Mouse (Mus musculus): ENCODE results near the gene Tas2r135.
A peak's percentile ranks its signal among the peaks of the same experiment; 100 is the strongest.

The Tas2r135 gene

DNA sequence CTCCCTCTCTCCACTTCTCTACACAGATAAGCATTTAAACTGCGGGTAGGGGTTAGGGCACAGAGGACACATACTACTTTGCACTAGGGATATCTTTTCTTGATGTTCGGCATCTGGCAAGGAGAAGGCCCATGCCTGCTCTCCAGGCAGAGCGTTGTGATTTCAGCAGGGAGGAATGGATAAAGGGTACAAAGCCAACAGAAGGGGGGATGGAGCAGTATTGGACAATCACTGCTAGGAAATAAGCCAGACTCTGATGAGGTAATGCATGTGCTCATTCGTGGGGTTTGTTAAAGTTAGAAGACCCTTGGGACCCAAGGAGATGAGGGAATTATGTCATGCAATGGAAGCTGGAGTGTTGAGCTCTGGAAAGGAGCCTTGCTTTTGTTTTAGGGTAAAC is 30.5 kb upstream of the Tas2r135 start:
- no peak for DNase-seq (ENCODE audit: low spot score)

DNA sequence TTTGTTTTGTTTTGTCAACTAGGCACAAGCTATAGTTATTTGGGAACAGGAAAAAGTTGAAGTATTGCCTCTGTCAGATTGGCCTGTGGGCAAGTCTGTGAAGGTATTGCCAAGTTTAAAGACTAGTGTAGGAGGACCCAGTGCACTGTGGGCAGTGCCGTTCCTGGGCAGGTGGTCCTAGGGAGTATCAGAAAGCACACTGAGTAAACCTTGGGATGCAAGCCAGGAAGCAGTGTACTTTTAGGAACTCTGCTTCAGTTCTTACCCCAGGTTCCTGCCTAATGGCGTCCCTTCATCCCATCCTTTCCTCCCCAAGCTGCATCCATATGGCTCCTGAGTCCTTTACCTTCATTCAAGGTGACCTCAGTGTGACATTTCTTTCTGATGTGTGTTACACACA is 30.1 kb upstream of the Tas2r135 start:
- DNase-seq (ENCODE audit: low spot score): no peak

DNA sequence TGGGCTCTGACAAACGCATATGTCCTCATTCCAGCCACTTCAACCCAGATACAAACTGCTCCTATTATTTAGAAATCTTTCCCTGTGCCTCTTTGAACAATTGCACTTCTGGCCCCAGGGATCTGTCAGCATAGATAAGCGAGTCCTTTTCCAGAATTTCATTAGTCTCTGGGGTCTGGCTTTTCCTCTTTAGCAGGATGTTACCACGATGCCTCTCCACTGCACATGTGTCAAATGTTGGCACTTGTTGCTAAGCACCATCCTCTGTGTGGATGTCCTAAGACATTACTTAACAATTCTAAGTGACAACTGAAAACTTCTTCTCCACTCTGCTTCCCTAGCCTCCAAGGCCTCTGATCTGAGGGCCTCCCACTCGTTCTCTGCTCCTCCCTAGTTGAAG is 29.2 kb upstream of the Tas2r135 start:
- no peak for DNase-seq (ENCODE audit: low spot score)

DNA sequence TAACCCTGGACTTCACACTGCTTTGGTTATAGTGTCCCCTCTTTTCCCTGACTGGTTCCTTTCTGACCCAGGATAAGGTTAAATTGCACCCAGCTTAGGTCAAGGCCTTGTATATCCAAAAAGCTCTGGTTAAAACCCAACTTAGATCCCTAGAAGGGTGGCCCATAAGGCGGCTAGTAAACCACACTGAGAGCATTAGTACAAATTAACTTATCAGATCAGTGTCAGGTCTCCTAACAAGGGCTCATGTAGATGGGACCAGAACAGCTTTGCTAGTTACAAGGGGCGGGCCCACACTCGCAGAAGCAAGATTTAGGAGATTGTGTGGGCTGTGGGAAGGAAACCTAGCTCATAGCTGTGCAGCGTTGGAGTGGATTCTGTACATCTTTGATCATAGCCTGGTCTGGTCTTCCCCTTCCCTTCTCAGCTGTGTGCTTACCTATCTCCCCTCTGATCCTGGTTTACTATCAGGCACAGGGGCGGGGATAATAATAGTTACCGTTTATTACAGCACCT is 28.7 kb upstream of the Tas2r135 start:
- DNase-seq (ENCODE audit: low spot score): no peak

- DNase-seq (ENCODE audit: low spot score): no peak
Observed at GRCm38 (mm10) chr6:42377280-42377679, 28.0 kb upstream of the Tas2r135 start.

GRCm38 (mm10) chr6:42379551-42379950 is 25.7 kb upstream of the Tas2r135 start:
- DNase-seq (ENCODE audit: low spot score): no peak

GRCm38 (mm10) chr6:42380416-42381144 is 24.7 kb upstream of the Tas2r135 start:
- no peak for DNase-seq (ENCODE audit: low spot score)

DNA sequence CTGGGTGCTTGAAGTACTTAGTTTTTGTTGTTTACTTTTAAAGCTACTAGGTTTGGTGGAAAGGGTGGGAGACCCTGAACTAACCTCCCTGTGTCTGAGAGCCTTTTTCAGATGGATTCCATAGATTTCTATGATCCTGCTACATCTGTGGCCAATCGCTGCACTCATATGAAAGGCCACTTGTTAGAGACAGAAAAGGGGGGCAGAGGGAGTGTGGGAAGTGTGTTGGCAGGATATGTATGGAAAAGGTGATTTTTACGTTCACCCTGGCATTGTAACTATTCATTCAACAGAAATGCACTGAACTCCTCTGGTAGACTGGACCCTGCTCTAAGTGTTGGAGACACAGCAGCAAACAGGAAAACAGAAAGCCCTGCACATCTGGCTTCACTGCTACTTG is 24.0 kb upstream of the Tas2r135 start:
- DNase-seq (ENCODE audit: low spot score): no peak

GRCm38 (mm10) chr6:42381916-42382381 is 23.3 kb upstream of the Tas2r135 start:
- no peak for DNase-seq (ENCODE audit: low spot score)

DNA sequence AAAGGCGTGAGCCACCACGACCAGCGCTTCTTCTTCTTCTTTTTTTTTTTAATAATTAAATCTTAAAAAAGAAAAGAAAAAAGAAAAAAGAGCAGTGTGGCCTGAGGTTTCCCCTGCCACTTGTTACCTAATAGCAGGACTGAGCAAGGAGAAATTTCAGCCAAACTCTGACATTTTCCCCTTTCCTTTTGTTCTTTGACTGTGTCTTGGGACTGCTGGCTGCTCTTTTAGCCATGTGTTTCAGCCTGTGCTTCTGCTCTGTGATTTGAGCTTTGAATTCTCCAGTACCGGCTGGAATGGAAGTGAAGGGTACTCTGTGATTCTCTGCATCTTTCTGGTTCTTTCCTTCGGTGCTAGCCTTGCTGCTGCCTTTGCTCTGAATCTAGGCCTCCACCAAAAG is 21.9 kb upstream of the Tas2r135 start:
- no peak for DNase-seq (ENCODE audit: low spot score)

- DNase-seq (ENCODE audit: low spot score): no peak
Observed at GRCm38 (mm10) chr6:42385635-42386034, 19.6 kb upstream of the Tas2r135 start.

- no peak for DNase-seq (ENCODE audit: low spot score)
Observed at GRCm38 (mm10) chr6:42391796-42392330, 13.4 kb upstream of the Tas2r135 start.

GRCm38 (mm10) chr6:42395960-42396809 is 9.0 kb upstream of the Tas2r135 start:
- DNase-seq (ENCODE audit: low spot score): peak; percentile 82

GRCm38 (mm10) chr6:42397041-42397657 is 8.1 kb upstream of the Tas2r135 start:
- DNase-seq (ENCODE audit: low spot score): no peak

- DNase-seq (ENCODE audit: low spot score): no peak
Observed at GRCm38 (mm10) chr6:42398285-42398684, 6.9 kb upstream of the Tas2r135 start.

- DNase-seq (ENCODE audit: low spot score): no peak
Observed at GRCm38 (mm10) chr6:42398998-42399397, 6.2 kb upstream of the Tas2r135 start.

DNA sequence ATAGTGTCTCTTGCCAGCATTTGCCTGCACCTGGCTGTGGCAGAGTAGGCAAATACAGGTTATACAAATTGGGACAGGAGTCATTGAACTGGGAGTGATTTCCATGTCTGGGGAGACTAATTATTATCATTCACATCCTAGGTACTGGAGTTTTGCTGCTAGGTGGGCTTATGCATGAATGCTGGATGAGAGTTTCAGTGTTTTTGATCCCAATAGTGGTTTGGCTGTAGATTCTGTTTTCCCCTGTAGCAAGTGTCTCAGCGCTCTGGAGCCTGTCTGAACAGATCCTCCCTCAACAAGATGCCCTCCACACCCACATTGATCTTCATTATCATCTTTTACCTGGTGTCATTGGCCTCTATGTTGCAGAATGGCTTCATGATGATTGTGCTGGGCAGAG is 5.3 kb upstream of the Tas2r135 start, which contains the start of gene Tas2r143:
Gene Tas2r143 (plus strand): TSS at position 301 of the 400 bp plus-strand sequence.
- DNase-seq (ENCODE audit: low spot score): no peak

- DNase-seq (ENCODE audit: low spot score): no peak
Observed at GRCm38 (mm10) chr6:42419443-42419842, 14.2 kb downstream of the Tas2r135 start.

GRCm38 (mm10) chr6:42421439-42421838 is 16.2 kb downstream of the Tas2r135 start:
- no peak for DNase-seq (ENCODE audit: low spot score)

DNA sequence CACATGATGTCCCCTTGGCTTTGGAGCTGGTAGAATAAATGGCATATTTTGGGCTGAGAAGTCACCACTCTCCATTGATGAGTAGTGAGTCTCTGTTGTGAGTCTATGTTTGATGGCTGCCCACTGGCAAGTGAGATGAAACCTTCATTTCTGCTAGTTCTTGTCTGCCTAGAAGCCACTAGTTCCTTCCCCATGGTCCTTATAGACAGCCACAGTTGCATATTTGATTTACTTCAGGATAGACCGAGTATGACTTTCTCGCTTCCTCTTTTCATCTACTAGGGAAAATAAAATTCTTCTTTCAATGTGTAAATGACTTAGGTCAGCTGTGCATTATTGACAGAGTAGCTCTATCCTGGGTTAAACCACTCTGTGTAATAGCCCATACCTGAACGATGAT is 19.2 kb downstream of the Tas2r135 start:
- DNase-seq (ENCODE audit: low spot score): no peak

DNA sequence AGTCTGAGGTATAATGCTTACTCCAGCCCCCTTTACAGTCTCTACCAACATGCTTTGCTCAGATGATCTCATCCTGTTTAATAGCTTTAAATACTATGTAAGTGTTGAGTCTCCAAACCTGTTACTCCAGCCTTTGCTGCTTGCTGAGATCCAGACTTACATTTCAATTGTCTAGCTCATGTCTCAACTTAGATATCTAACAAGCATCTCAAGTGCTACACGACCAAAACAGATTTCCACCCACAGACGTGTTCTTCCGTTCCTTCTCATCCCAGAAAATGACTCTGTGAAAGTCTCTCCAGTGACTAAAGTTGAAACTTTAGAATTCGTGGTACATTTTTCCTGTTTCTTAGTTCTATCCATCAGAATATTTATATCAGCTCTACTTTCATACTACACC is 21.1 kb downstream of the Tas2r135 start:
- DNase-seq (ENCODE audit: low spot score): no peak

DNA sequence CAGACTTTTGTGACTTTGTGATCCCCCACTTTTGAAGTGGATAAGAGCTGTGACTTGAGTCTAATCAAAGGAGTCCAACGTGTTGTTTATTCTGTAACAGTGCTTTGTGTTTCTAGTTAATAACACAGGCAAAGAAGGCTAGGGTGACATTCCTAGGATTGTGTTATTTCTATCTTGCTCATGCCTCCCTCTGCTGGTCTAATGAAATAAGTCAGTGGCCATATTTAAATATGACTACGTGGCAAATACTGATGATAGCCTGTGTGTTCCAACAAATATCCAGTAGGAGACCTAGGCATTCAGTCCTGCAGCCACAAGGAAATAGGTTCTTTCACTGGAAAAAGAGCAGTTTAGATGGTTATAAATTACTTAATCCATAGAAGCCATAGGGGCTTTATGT is 28.3 kb downstream of the Tas2r135 start:
- DNase-seq (ENCODE audit: low spot score): no peak

All from ovary, adult 18-20 months (tissue).